Mouse (Mus musculus) monocyte, adult 5-6 weeks (primary cell): Measurements from ENCODE around the gene Sbno1. TPM values are rescaled to one million over a fixed set of nuclear protein-coding genes. Genes with fewer than 3 reads are reported as not detected.
A peak's percentile ranks its signal among the peaks of the same experiment; 100 is the strongest.
"Not testable (repeated sequence)": the region's sequence is repeated elsewhere in the genome, so short reads cannot be mapped to it uniquely, and the experiment has no call there.

Source experiments
- ATAC-seq: fragments of 153-309, 156-312 bp; replicated peaks from 2 replicates; pipeline ENCODE4 v1.8.0; 2017; ENCODE audit warnings: mild to moderate bottlenecking; ENCODE audit not compliant: low TSS enrichment, insufficient number of reproducible peaks, severe bottlenecking, poor library complexity, low FRiP score
- total RNA-seq: library from RNA; stranded (forward); fragments of 200-1000, 200-491, 200-594 nt; gene quantifications from 3 replicates; pipeline ENCODE4 v1.2.3, GENCODE M21; 2017

Gene Sbno1
- total RNA-seq, 1 experiment from 2014 or later = 193 TPM

DNA sequence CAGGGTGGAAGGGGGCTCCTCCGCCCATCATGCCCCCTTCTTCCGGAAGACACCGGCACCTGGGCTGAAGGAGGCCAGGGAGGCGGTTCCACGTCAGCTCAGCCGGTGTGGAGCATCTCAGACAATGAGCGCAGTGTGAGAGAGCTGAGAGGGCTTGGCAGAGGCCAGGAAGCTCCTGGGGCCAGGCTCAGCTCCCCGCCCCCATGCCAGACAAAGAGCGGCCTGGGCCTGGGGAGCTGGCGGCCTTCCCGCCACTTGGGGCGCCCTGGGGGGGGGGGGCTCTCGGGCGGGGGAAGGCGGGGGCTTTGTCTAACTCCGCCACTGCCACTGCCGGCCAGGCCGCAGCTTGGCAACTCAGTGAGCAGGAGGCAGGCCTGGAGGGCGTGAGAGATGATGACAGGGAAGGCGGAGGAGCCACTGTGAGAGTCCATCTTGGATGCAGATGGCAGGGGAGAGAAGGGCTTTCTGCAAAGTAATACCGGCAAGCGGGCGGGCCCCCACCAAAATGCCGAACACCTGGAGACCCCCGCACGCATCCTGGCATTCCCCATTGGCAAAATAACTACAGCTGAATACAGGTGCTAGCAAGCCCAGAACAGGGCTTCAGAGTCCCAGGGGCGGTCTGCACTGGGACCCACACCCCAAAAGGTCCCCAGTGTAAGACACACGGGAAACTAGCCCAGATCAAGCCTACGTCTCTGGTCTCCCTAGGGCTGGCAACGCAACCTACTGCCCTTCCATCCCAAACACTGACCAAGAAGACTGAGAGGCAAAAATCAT lies 73.5 kb downstream of the Sbno1 start:
- ATAC-seq = peak; percentile 42

GRCm38 (mm10) chr5:124351604-124352003 lies 74.2 kb downstream of the Sbno1 start:
- no peak for ATAC-seq

GRCm38 (mm10) chr5:124351111-124351560 lies 74.7 kb downstream of the Sbno1 start:
- peak; percentile 51; the same call in 1 of the 2 replicates for ATAC-seq

DNA sequence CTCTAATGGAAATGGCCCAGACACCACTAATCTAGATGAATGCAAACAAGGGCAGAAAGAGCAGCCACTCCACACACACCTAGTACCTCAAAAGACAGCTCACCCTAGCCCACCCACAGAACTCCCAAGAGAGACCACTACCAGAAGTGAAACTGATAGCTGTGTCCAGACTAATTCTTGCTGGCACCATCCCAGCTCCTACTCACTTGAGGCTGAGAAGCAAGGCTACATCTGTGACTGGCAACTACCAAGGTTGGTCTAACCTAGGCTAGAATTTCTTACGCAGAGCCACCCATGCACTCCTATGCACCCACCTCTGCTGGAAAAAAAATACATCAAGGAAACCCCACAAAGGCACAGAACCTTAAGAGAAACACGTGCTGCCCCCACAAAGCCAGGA lies 75.5 kb downstream of the Sbno1 start:
- ATAC-seq = no peak

DNA sequence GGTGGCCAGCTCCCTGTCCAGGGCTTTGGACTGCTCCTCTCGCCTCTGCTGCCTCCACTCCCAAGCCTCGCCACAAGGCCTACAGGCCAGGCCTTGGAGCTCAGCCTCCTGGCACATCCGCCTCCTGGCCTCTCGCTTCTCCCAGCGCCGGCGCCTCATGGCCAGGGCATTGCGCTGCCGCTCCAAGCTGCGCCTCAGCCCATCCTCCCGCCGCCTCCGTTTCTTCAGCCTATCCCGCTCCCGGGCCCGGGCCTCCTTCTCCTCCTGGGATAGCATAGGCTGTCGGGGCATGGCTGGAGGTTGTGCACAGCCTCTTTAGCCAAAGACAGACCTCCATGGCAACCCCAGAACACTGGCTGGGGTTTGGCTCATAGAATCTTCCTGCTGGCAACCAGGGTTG lies 76.6 kb downstream of the Sbno1 start:
- no peak for ATAC-seq

DNA sequence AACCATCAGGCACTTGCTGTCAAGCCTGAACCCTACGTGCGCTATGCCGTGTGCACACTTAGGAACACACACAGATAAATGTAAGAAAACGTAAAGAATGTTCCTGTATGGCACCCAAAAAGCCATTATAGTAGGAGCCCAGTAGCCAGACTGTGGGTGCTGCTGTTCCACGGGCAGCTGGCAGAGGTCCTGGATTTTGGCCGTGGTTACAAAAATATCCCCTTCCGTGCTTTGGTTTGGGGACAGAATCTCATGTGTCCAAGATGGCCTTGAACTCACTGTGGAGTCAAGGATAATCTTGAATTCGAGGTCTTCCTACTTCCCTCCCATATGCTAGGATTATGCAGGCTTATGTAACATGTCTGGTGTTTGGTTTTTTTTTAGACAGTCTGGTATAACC lies 82.9 kb downstream of the Sbno1 start:
- no peak for ATAC-seq

- ATAC-seq = not testable (repeated sequence)
Measured at GRCm38 (mm10) chr5:124341753-124342339, 84.0 kb downstream of the Sbno1 start.

GRCm38 (mm10) chr5:124338791-124339190 lies 87.0 kb downstream of the Sbno1 start:
- no peak for ATAC-seq

- no peak for ATAC-seq
Measured at GRCm38 (mm10) chr5:124337909-124338308, 87.9 kb downstream of the Sbno1 start.

DNA sequence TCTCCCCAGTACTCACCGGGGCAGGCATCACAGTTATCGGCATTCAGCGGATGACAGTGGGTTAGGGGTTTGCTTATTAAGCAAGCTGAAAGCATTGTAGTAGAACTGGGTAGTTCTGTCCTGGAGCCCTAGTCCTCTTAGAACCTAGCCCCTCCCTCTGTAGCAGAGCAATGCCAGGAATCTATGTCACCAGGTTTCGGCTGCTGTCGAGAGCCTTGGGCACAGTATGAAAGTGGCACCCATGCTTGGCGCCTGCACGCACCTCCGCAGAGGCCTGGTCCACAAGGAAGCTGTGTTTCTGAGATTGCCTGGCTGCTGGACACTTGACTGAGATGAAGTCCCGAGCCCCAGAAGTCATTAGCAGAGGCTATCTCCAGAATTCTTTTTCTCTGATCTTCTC lies 88.7 kb downstream of the Sbno1 start:
- no peak for ATAC-seq

- no peak for ATAC-seq
Measured at GRCm38 (mm10) chr5:124334392-124334791, 91.4 kb downstream of the Sbno1 start.

- ATAC-seq = no peak
Measured at GRCm38 (mm10) chr5:124330086-124330485, 95.7 kb downstream of the Sbno1 start.

GRCm38 (mm10) chr5:124327510-124328364 lies 98.1 kb downstream of the Sbno1 start, which contains the start of the genes Mphosph9 and 2810006K23Rik:
Gene Mphosph9 (minus strand): TSS chr5:124327972.
Gene 2810006K23Rik (plus strand): TSS chr5:124328089.
- ATAC-seq = peak; percentile 96

- no peak for ATAC-seq
Measured at GRCm38 (mm10) chr5:124326829-124327228, 99.0 kb downstream of the Sbno1 start.

Other genes starting within 250 kb of the Sbno1 start
- gene Pitpnm2, start 176.2 kb downstream of the Sbno1 start, total RNA-seq = 1.1 to 2.8 TPM (median 1.3 TPM) in 3 replicates
- 8.3 to 21.1 TPM (median 12.8 TPM) in 3 replicates for gene Mphosph9, start 98.0 kb downstream of the Sbno1 start, total RNA-seq
- gene 2810006K23Rik, start 97.9 kb downstream of the Sbno1 start, total RNA-seq = 4.0 to 18.6 TPM (median 6.7 TPM) in 3 replicates
- gene Cdk2ap1, start 62.9 kb downstream of the Sbno1 start, total RNA-seq = 91.4 to 168 TPM (median 101 TPM) in 3 replicates
- 78.3 to 109 TPM (median 102 TPM) in 3 replicates for gene Kmt5a, start 13.9 kb upstream of the Sbno1 start, total RNA-seq
- gene Rilpl2, start 52.4 kb upstream of the Sbno1 start, total RNA-seq = 47.8 to 86.1 TPM (median 71.4 TPM) in 3 replicates
- gene Snrnp35, start 57.1 kb upstream of the Sbno1 start, total RNA-seq = 7.4 to 12.5 TPM (median 9.8 TPM) in 3 replicates
- gene Rilpl1, start 105.4 kb upstream of the Sbno1 start, total RNA-seq = 1.4 to 3.0 TPM in 2 of 3 replicates, not detected in the other
- 574 to 1,047 TPM (median 1,041 TPM) in 3 replicates for gene Tmed2, start 114.7 kb upstream of the Sbno1 start, total RNA-seq
- gene Ddx55, start 126.9 kb upstream of the Sbno1 start, total RNA-seq = 23.3 to 32.0 TPM (median 28.7 TPM) in 3 replicates
- gene Eif2b1, start 153.1 kb upstream of the Sbno1 start, total RNA-seq = 21.2 to 26.1 TPM (median 23.4 TPM) in 3 replicates
- gene Gtf2h3, start 153.1 kb upstream of the Sbno1 start, total RNA-seq = 12.7 to 25.2 TPM (median 15.0 TPM) in 3 replicates
- gene Atp6v0a2, start 202.6 kb upstream of the Sbno1 start, total RNA-seq = 26.6 to 55.9 TPM (median 27.8 TPM) in 3 replicates